Mouse (Mus musculus) layer of hippocampus, postnatal 36 days (tissue): ENCODE measurements at regions not wholly inside any gene's neighbourhood (a gene's known extent, or its start where the extent isn't known, plus 50 kb on each side); places are given as distances from the start of the nearest gene placed in this dataset.

Experiments used
- DNase-seq, 2 experiments: peaks; one replicate each; pipeline ENCODE4 v3.0.0; 2022
- microRNA-seq, 2 experiments: library from miRNA; unstranded; fragments of <30 nt; microRNA quantifications; one replicate each; pipeline ENCODE4 v1.2.0; 2021

DNA sequence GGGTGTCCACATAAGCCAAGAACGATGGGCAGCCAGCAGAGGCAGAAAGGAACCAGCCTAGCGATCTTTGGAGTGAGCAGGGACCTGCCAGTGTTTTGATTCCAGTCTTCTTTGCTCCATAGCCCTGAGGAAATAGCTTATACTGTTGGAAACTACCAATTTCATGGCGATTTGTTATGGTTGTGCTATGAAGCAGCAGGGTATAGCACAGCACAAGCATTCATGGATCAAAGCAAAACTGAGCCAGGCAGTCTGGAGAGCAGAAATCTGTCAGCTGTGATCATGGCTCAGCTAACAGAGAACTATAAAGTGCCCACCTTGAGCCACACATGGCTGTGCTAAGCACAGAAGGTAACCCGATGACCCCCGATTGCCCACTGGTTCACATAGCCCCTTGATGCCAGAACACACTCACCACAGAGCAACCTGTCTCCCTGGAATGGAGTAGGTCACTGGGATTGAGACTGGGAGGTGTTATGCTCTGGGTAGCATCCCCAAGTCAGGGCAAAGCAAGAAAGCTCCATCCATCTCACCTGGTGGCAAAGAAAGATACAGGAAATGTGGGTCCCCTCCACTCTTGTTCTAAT, 158.9 kb upstream of the Adamts16 start:
- no peak for DNase-seq

DNA sequence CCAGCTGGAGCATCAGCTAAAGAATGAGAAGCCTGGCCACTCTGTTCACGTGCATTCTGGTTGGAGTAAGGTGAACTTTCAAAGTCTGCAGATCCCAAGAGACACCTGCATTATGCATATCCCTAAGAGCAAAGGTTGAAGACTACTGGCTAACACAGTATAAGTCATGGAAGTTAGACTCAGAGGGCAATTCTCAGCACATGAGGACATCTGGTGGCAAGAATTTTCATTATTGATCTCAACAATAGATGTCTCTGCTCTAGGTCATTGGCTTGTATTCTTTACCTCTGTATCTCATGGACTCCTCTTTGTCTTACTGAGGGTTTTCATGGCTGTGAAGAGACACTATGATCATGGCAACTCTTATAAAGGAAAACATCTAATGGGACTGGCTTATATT, 151.9 kb upstream of the Adamts16 start:
- no peak for DNase-seq

DNA sequence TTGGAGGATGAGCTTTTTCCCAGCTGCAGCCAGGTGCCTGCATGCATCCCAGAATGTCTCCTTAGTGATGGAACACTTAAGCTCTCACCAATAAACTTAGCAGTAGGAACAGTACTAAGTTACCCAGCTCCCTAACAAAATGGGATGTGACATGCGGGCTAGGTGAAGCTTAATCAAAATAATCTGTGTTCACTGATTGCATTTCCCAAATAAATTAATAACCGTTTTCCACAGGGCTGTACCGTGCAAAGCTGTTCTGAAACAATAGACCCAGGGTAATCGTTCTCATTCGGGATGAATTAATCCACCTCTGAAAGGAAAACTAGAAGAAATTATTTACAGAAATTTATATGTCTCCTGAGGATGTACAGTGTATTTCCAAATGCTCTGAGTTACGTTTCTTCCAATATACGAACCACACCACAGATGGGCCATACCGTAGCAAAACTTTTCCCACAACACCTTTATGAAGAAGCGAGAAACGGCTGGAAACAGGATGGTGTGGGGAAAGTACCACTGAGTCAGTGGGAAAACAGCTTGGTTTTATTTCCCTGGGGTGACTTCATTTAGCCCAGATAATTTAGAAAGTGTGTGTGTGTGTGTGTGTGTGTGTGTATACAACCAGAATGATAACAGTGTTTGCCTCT, 148.5 kb upstream of the Adamts16 start:
- DNase-seq = no peak

DNA sequence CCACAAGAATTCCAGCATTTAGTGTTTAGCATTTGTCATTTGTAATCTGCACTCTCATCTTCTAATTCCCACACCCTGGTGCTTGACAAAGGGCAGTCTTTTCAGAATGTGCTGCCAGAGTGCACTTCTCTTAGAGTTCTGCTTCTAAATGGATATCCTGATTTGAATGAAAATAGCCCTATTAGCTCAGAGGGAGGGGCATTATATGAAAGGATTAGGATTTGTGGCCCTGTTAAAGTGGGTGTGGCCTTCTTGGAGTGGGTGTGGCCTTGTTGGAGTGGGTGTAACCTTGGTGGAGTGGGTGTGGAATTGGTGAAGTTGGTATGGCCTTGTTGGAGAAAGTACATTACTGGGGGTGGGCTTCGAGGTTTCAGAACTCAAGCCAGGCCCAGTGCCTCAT, 137.7 kb upstream of the Adamts16 start:
- DNase-seq = no peak

DNA sequence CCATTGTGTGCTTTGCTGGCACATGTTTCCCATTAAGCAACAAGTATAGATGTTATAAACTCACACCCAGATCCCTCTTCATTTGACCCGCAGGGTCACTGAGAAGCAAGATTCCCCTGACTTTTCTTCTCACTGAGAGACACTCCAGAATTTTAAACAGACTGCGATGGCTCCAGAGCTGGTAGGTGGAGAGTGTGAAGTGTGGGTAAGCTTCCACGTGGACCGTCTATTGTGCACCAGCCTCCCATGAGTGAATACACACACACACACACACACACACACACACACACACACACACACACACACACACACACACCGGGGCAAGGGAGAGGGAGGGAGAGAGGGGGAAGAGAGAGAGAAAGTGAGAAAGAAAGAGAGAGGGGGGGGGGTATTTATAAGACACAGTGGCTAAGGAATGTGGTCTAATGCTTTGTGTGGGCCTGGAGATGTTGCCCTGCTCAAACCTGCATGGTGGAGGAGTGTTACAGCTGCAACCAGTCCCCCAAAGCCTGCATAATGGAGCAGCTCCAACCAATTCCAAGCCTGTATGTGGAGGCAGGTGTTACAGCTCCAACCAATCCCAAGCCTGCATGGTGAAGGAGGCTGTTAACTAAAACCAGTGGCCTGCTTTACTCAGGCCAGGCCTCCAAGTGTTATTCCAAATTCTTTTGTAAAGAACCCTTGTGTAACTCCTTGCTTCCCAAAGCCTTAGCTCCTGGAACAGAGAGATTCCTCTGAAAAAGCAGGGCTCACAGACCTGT, 137.1 kb upstream of the Adamts16 start:
- DNase-seq = no peak

DNA sequence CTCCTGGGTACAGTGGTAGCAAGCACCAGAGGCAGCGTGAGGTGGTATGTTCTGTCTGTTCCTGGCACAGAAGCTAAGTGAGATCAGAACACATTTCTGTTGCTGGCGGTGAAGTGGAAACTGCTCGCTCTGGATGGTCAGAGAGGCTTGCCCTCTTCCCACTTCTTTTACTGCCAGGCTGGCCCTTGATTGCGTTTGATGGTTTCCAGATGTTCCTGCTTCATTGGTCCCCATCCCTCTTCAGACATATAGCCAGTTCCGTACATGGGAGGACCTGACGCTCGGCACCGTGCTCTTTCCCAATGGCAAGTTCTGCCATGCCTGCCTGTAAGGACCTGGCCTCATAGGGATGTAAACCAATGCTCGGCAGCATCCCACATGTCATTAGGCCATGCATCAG, 128.0 kb upstream of the Adamts16 start:
- no peak for DNase-seq

DNA sequence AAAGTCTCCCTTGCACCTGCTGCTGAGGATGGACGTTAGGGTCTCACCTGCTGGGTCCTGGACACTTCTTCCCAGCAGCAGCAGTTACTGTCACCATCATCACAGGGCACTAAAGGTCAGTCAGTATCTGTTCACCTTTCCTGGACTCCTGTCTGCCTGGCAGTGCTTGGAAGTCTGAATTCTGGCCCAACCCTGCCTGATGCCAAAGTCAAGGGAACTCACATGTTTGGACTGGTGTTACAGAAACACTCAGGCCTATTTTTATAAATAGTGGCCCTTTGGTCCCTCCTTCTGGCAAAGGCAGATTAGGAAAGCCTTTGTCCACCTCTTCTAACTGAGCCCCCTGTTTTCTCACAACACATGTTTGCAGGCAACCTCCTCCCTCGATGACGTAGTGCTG, 126.2 kb upstream of the Adamts16 start:
- DNase-seq = no peak

DNA sequence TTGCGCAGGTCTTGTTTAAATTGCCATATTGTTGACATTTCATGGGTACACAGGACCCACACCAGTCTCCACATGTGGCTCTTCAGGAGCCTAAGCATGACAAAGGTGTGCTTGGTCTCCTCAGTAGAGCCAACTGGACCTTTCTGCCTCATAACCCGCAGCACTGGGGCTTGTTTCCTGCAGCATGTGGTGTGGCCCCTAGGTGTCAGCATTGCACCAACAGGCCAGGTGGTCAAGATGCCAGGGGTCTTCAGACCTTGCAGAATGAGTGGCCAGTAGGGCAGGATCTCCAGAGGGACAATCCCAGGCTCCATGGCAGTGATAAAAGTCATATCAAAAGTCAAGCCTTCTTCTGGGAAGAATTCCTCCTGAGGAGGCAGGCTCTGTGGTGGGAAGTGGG, 121.8 kb upstream of the Adamts16 start:
- peak in 1 of 2 experiments; percentile 4 for DNase-seq

DNA sequence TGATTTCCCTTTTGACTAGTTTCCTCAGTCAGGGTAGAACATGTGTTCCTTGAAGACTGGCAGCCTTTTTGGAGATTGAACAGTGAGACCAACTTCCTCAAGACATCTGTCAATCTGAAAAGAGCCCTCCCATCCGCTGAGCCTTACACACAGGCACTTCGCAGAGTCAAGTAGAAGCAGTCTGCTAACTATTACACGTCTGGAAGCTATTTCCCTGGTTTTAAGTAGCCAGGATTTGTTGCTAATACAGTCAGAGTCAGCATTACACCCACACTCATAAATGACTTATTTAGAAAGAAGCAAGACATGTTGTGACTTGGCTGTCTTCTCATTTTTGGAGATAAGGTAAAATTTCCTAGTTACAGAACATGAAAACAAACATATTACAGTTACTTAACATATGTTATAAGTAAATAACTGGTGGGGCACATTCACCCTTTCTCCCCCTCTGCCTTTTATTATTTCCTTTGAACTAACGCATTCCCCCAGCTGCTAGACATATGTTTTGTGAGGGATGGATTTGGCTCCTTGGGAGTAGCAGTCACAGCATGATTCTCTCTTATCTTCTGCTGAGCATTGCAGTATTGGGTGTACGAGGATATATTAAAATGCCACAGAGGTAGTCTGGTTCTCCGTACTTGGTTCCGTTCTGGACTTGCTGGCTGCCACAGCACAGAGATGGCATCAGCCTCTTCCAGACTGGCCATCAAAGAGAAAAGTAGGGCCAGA, 92.9 kb upstream of the Adamts16 start:
- DNase-seq = no peak

DNA sequence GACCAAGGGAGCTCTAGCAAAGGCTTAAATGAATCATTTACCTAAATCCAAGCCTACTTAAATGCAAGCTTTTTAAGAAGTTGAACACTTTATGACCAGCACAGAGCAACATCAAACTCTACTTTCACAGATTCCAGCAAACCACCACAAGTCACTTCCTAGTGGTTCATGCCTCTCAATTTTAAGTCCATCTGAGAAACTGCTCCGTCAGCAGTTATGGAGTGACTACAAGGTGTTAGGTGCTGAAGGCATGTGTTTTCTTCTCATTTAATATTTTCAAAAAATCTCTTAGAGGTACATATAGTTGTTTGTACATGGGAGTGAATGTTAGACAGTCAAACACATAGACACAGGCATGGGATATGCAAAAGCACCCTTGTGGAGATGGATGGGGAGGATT, 72.2 kb upstream of the Adamts16 start:
- DNase-seq = no peak

DNA sequence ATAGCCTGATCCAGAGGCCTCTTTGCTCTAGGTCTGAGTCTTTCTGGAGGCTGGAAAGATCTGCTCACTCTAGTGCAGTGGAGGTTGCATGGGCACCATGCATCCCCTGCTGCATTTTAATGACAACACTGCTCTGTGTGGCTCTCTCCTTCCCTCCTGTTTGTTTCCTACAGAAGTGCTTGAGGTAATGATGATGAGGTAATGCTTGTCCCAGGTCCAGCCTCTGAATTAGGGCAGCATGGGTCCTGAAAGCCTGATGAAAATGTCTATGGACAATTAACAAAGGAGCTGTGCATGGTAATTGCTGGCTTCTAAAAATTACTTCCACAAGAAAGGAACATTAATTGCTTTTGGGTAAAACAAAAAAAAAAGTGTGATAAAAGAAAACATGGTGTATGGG, 69.3 kb upstream of the Adamts16 start:
- no peak for DNase-seq

DNA sequence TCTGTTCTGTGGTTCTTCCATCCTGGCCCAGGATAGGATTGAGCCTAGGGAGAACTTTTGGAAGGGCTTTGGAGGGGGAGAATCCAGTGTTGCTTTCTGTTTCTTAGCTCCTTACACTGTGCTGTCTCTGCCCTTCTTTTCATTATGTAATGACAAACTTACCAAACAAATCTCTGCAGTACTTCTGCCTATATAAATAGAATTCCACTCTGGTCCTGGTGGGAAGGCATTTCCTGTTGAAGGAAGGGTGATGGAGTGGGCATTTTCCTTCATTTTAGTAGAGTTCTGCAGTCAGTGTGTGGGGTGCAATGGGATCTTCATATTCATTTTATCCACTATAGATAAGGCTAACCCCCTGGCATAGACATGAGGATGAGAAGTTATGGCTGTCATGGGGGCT, 63.2 kb upstream of the Adamts16 start:
- no peak for DNase-seq

DNA sequence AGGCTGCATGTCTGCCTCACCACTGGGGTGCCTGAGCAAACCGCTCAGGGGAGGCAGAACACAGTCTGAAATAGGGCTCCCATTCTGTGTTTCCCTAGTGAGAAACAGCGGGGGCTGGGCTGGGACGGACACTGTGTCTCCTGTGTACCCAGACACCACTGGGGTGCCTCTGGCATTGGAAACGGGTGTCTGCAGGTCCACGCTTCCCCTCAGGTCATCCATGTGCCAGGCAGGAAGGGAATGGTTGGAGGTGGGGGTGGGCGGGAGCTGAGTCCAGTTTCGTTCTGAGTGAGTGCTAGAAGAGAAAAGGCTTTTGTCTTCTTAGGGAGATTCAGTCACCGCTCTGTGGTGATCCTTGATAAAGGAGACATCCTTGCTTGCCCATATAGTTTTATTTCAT, 62.2 kb upstream of the Adamts16 start:
- DNase-seq = no peak

DNA sequence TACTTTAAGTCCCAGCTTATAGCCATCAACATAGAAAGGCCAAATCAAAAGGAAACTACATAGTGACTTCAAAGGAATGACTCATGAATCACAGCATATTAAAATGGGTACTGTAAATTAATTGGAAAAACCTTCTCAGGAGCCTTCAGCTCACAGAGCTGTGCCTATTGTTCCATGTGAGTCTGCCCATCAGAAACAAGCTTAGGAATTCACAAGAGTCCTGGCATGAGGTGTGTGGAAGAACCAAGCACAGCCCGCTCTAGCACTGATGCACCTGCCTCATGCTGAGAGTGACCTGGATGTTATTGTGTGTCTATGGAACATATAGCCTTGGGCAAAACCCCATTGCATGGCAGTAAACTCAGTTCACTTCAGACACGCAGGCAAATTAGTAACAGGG, 61.5 kb upstream of the Adamts16 start:
- no peak for DNase-seq

DNA sequence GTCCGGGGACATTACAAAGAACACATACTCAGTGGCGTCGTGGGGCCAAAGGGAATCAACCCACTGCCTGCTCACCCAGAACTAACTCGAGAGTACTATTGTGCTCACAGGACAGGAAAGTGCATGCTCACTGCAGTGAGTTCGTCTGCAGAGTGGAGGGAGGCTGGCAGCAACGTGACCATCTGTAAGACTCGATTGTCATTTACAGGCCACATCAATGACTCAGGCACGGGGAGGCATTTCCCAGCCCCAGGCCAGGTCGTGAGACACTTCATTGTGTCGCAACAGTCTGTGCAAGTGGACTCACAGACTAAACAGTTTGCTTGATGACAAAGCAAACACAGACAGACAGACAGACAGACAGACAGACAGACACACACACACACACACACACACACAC, 61.1 kb upstream of the Adamts16 start:
- no peak for DNase-seq

DNA sequence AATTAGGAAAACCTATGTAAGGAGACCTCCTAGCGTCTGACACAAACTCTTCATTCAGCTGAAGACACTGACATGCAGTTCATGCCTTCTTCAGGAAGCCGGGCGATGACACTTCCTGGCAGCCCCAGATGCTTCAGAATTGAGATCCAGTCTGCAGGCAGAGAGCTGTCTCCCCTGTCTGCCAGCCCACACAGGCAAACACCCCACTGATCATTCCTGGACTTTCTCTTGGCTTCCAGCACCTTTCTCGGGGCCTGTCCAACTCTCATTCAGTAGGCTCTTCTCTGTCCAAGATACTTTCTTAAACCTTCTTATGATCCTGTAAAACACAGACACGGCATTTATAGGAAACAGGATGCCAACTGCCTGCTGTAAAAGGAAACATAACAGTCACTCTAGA, 50.0 kb upstream of the Adamts16 start:
- no peak for DNase-seq

Small RNA genes lying in the stretch of these regions (microRNA-seq; reads per million reads assigned to microRNA genes)
- 0 reads per million in 2 experiments for gene Mir466f-4
